Mouse (Mus musculus) stomach, postnatal 0 days (tissue): ENCODE measurements around the gene Tmem252. TPM values are rescaled to one million over a fixed set of nuclear protein-coding genes. Genes with fewer than 3 reads are reported as not detected.

ENCODE experiments used
- ATAC-seq: fragments of 200-750 bp; cut with Nextera tagmentation; 2 replicates; pipeline ENCODE4 v1.8.0; 2017; ENCODE audit not compliant: low FRiP score, low TSS enrichment
- DNase-seq: peaks from one replicate; pipeline ENCODE4 v3.0.0-alpha.2; 2016; ENCODE audit warnings: low spot score
- H3K27ac ChIP-seq: fragments of 300-500 bp; sonication (generic); replicated peaks from 2 replicates; pipeline ENCODE4 v1.5.1; 2014; ENCODE audit warnings: mild to moderate bottlenecking, control low read depth
- H3K27me3 ChIP-seq: fragments of 300-500 bp; sonication (generic); 2 replicates; pipeline ENCODE4 v1.6.1; 2014; ENCODE audit warnings: low read length; ENCODE audit not compliant: control insufficient read depth, insufficient read depth
- H3K36me3 ChIP-seq: fragments of 300-500 bp; sonication (generic); 2 replicates; pipeline ENCODE4 v1.6.1; 2014; ENCODE audit warnings: low read length, mixed read lengths; ENCODE audit not compliant: control insufficient read depth, insufficient read depth
- H3K4me1 ChIP-seq: fragments of 300-500 bp; sonication (generic); replicated peaks from 2 replicates; pipeline ENCODE4 v1.6.1; 2014; ENCODE audit warnings: antibody characterized with exemption; ENCODE audit not compliant: control insufficient read depth, insufficient read depth
- H3K4me2 ChIP-seq: fragments of 300-500 bp; sonication (generic); replicated peaks from 2 replicates; pipeline ENCODE4 v1.6.1; 2014; ENCODE audit warnings: low read depth, mild to moderate bottlenecking, control low read depth, moderate library complexity
- H3K4me3 ChIP-seq: fragments of 300-500 bp; sonication (generic); 2 replicates; pipeline ENCODE4 v1.5.1; 2014; ENCODE audit warnings: low read depth, low read length, control low read depth
- H3K9ac ChIP-seq: fragments of 300-500 bp; sonication (generic); 2 replicates; pipeline ENCODE4 v1.6.1; 2014; ENCODE audit warnings: mild to moderate bottlenecking, low read length, control low read depth, mixed read lengths
- H3K9me3 ChIP-seq: fragments of 300-500 bp; sonication (generic); 2 replicates; pipeline ENCODE4 v1.6.1; 2016; ENCODE audit warnings: low read length; ENCODE audit not compliant: control insufficient read depth
- CTCF ChIP-seq: IDR thresholded peaks from 2 replicates; pipeline ENCODE4 v1.5.1; 2016; ENCODE audit warnings: antibody characterized with exemption, low read depth, mild to moderate bottlenecking, moderate library complexity
- EP300 ChIP-seq: optimal IDR thresholded peaks from 2 replicates; pipeline ENCODE3; 2016; ENCODE audit warnings: antibody characterized with exemption
- WGBS: fragments of 180-500 bp; shearing (Covaris S2); extraction: QIAGEN DNeasy Blood & Tissue Kit; methylation state at CpG from one replicate; pipeline ENCODE4 v1.1.7; 2014; 5-methylcytosine and 5-hydroxymethylcytosine counted together
- polyA plus RNA-seq: library from polyadenylated mRNA; unstranded; fragments of >200 nt; fragmentation: Nextera tagmentation; extraction: Ambion mirVana; gene quantifications from 2 replicates; pipeline ENCODE4 v1.2.1, GENCODE M21; 2015

The Tmem252 gene
- polyA plus RNA-seq, 1 experiment from 2014 or later = 5.8 TPM

DNA sequence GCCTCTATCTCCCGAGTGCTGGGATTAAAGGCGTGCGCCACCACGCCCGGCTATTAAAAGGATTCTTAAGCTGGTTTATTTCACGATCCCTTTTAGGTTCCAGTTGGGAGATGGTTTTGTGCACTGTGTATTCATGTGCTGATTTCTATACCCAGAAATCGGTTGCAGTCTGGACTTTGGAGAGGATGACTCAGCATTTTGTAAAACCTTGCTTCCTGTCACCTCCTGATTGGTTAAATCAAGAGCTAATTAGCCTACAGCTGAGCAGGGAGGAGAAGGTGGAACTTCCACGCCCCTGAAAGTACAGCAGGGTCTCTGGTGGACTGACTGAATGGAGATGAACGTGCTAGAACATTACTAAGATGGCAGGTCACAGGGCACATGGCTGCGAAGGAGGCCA is 12.6 kb downstream of the Tmem252 start:
- Histone ChIP-seq H3K36me3 (no peaks in the 10 kb centered on the region), H3K4me3 (no peak overlapping the region), H3K27me3 (no peaks in the 10 kb centered on the region), H3K4me2 (no peak overlapping the region), H3K9ac (no peak overlapping the region), H3K9me3 (no peaks in the 10 kb centered on the region), H3K27ac (no peak overlapping the region), H3K4me1 (no peaks in the 10 kb centered on the region)
- TF ChIP-seq CTCF = no peak
- DNase-seq (no peak), ATAC-seq (no peak)
- 82% methylated on average over 10 of the region's 10 CpGs for WGBS

DNA sequence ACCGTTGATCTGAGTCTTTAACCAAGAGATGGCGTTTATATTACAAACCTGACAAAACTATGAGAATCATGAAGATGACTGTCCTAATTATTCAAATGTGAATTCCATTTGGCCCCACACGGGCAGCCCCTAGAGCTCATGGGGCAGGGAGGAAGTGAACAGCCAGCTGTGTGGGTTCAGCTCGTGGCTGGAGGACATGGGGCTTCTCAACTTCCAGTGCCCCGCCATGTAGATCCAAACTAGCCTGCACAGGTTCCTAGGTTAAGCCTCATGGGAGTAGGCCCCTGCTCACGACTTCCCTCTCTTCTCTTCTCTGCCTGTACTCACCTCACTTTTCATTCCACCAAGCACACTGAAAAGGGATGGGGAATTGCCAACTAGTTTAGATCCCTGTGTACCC is 14.5 kb downstream of the Tmem252 start:
- no peak overlapping the region for H3K27ac ChIP-seq
- no peaks in the 10 kb centered on the region for H3K9me3 ChIP-seq
- H3K27me3 ChIP-seq = no peaks in the 10 kb centered on the region
- ATAC-seq (no peak), DNase-seq (no peak)
- no peak overlapping the region for H3K9ac ChIP-seq
- no peaks in the 10 kb centered on the region for H3K4me1 ChIP-seq
- no peak for TF ChIP-seq EP300
- TF ChIP-seq CTCF = no peak
- H3K36me3 ChIP-seq = no peaks in the 10 kb centered on the region
- 71% methylated on average over 6 of the region's 6 CpGs for WGBS
- no peak overlapping the region for H3K4me2 ChIP-seq
- H3K4me3 ChIP-seq = no peak overlapping the region

DNA sequence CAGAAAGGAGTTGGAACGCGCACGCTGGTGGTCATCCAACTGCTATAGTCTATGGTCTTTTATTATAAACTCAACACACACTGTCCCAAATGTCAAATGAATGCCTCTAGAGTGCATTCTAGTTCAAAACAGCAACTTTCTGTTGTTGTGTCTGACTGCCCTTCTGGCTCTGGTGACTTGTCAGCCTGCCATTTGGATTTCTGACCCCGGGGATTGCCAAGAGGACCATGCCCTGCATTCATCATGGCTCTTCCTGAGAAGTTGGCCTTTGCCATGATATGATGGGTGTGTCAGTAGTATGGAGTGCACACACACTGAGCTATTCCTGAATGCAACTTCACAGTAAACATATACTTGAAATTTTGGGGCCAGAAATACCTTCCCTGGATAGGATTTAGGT is 15.7 kb downstream of the Tmem252 start:
- Histone ChIP-seq H3K27ac (no peak overlapping the region), H3K4me3 (no peak overlapping the region), H3K36me3 (no peaks in the 10 kb centered on the region), H3K4me2 (no peak overlapping the region), H3K9ac (no peak overlapping the region), H3K9me3 (no peaks in the 10 kb centered on the region), H3K27me3 (no peaks in the 10 kb centered on the region), H3K4me1 (no peaks in the 10 kb centered on the region)
- TF ChIP-seq EP300 = no peak
- no peak for TF ChIP-seq CTCF
- ATAC-seq (no peak), DNase-seq (no peak)
- WGBS = 91% methylated on average over 4 of the region's 4 CpGs

DNA sequence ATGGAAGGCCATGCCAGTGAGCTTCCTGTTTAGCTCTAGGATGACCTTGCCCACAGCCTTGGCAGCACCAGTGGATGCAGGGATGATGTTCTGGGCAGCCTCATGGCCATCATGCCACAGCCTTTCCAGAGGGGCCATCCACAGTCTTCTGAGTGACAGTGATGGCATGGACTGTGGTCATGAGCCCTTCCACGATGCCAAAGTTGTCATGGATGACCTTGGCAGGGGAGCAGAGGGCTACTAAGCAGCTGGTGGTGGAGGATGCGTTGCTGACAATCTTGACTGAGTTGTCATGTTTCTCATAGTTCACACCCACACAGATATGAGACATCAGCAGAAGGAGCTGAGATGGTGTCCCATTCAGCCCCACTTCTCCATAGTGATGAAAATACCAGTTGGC is 18.9 kb downstream of the Tmem252 start:
- Histone ChIP-seq H3K4me3 (no peak overlapping the region), H3K4me1 (no peaks in the 10 kb centered on the region), H3K27ac (no peak overlapping the region), H3K27me3 (no peaks in the 10 kb centered on the region), H3K9ac (no peak overlapping the region), H3K9me3 (no peaks in the 10 kb centered on the region), H3K36me3 (no peaks in the 10 kb centered on the region), H3K4me2 (no peak overlapping the region)
- TF ChIP-seq CTCF (no peak), EP300 (no peak)
- no peak for ATAC-seq
- DNase-seq = no peak
- 88% methylated on average over 2 of the region's 2 CpGs for WGBS

DNA sequence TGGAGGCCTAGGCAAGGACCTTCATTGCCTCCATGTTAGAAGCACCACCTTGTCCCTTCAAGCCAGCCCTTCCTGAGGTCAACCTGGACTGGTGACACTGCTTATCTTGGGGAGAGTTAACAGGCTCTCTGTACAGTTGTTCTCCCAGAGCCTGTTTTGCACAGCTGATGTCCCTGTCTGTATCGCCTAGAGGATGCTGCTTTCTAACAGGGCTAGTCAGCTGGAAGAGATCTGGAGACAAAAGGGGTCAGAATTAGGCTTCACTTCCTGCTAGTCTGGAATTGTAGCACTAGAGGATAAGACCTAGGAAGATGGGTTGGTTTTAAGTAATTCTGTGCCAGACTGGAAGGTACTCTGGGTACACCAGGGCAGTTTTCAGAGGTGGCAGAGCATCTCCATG is 24.1 kb downstream of the Tmem252 start:
- ATAC-seq = no peak
- H3K9ac ChIP-seq = no peak overlapping the region
- WGBS = 85% methylated on average over 1 of the region's 1 CpGs
- H3K4me1 ChIP-seq = no peaks in the 10 kb centered on the region
- DNase-seq = no peak
- no peak for TF ChIP-seq CTCF
- no peak overlapping the region for H3K4me3 ChIP-seq
- no peaks in the 10 kb centered on the region for H3K9me3 ChIP-seq
- H3K27ac ChIP-seq = no peak overlapping the region
- no peak overlapping the region for H3K4me2 ChIP-seq
- H3K27me3 ChIP-seq = no peaks in the 10 kb centered on the region
- H3K36me3 ChIP-seq = no peaks in the 10 kb centered on the region

DNA sequence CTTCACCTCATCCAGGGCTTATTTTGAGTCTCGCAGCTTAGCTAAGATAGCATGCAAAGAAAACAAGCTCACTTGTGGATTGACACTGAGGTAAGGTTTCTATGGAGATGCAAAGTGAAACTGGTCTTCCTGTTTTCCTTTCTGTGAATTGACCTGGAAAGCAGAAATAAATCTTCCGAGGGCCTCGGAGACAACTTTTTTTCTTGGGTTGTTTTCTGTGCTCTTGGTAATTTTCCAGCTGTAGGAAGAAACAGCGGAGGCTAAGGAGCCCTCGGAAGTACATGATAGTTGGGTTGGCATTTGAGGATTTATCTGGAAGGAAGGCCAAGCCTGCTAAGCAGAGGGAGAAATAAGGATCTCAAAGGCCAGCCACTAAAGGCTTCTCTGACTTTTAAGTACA is 24.8 kb downstream of the Tmem252 start:
- H3K9ac ChIP-seq = no peak overlapping the region
- H3K4me2 ChIP-seq = no peak overlapping the region
- TF ChIP-seq CTCF = no peak
- TF ChIP-seq EP300 = no peak
- 43% methylated on average over 5 of the region's 5 CpGs for WGBS
- H3K36me3 ChIP-seq = no peaks in the 10 kb centered on the region
- H3K4me3 ChIP-seq = no peak overlapping the region
- H3K27ac ChIP-seq = 0 out of 2 replicates have a peak overlapping the region, but pooled peaks have one; percentile 31
- ATAC-seq = no peak
- no peaks in the 10 kb centered on the region for H3K4me1 ChIP-seq
- no peak for DNase-seq
- no peaks in the 10 kb centered on the region for H3K27me3 ChIP-seq
- no peaks in the 10 kb centered on the region for H3K9me3 ChIP-seq

DNA sequence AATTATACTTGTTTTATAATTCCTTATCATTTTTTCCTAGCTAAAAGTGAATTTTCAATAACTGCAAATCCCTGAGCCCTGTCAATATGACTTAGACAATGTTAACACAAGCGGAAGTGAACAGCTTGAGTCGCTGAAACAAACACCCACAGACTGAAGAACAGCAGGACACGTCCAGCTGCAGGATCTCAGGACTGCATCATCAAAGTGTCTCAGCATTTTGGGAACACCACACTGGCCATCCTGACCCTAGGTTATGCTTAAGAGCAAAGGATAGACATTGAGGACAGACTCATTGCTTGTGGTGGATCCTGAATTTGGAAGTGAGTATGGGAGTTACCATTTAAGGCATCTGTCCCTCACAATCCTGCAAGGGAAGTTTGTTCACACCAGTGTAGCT is 25.4 kb downstream of the Tmem252 start:
- Histone ChIP-seq H3K4me2 (no peak overlapping the region), H3K36me3 (no peaks in the 10 kb centered on the region), H3K9ac (no peak overlapping the region), H3K27me3 (no peaks in the 10 kb centered on the region), H3K27ac (no peak overlapping the region), H3K4me1 (no peaks in the 10 kb centered on the region), H3K4me3 (no peak overlapping the region), H3K9me3 (no peaks in the 10 kb centered on the region)
- ATAC-seq (no peak), DNase-seq (no peak)
- TF ChIP-seq CTCF = no peak
- no peak for TF ChIP-seq EP300
- WGBS = 62% methylated on average over 3 of the region's 3 CpGs
